In the genomic region with DNA sequence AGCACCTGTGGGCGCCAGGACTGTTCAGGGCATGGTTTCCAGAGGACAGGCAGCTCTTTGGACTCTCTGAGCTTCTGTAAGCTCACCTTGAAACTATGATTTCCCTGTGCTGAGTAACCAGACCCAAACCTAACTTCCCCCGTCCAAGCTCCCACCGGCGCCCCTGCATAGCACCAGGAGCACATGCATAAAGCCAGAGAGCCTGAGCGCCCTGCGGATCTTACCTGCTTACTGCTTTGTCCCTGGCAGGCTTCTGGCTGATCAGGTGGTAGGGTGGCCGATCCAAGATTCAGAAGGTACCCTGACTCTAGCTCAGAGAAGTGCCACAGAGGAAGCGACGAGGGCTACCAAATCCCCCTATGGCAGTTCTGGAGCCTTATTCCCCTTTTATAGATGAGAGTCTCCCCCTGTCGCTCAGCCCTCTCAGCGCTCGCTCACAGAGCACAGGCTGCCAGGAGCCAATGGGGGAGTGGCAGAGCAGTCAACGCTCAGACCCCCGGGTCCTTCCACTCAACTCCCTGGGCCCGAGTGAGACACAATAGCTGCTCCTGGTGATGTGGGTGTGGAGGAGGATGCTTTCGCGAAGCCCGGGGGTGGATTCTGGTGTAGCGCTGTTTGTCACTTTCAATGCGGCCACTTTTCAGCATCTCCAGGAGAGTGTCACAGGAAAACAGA, we compare ENCODE assay signal across 7 mouse cellular contexts. TPM values are rescaled to one million over a fixed set of nuclear protein-coding genes. Genes with fewer than 3 reads are reported as not detected.
DNase-seq lines count a peak whose midpoint lies in the region; ATAC-seq lines count a peak whose summit lies in the region.

Gene Pdyn (minus strand): TSS at position 361 of the 675 bp plus-strand sequence.

- H3K27ac ChIP-seq in forebrain, embryonic 15.5 days (replicated peaks), result no peak within 1 kb of the TSS
- H3K27ac ChIP-seq in limb, embryonic 10.5 days, result no peak within 1 kb of the TSS

- H3K9ac ChIP-seq in forebrain, embryonic 15.5 days (replicated peaks), result peak within 1 kb of the TSS; percentile 41

- ATAC-seq in forebrain, embryonic 15.5 days (replicated peaks), result peak; percentile 77
- no peak for ATAC-seq in megakaryocyte progenitor cell, adult 5-6 weeks (replicated peaks; ENCODE audit: poor library complexity)

- 3% methylated on average over 20 of the region's 20 CpGs for WGBS in forebrain, embryonic 15.5 days
- 14% methylated on average over 20 of the region's 20 CpGs for WGBS in limb, embryonic 10.5 days

- H3K4me1 ChIP-seq in forebrain, embryonic 15.5 days, result peaks cover 21% of the 10 kb centered on the region
- peaks cover 11% of the 10 kb centered on the region for H3K4me1 ChIP-seq in limb, embryonic 10.5 days

- DNase-seq in right cerebral cortex, postnatal 10 days (ENCODE audit: low spot score in 2 of 2), result peak; percentile 38 to 48
- DNase-seq in right cerebral cortex, postnatal 25 days, result no peak
- no peak for DNase-seq in limb, embryonic 10.5 days (ENCODE audit: low spot score)
- DNase-seq in T-cell, adult 2 months (ENCODE audit: low spot score), result no peak
- DNase-seq in cerebellum, adult 11-12 months, result no peak

- H3K36me3 ChIP-seq in forebrain, embryonic 15.5 days, result no peaks in the 10 kb centered on the region
- H3K36me3 ChIP-seq in limb, embryonic 10.5 days, result no peaks in the 10 kb centered on the region

- peak within 1 kb of the TSS; percentile 52 for H3K4me2 ChIP-seq in forebrain, embryonic 15.5 days (replicated peaks)

- no peaks in the 10 kb centered on the region for H3K9me3 ChIP-seq in forebrain, embryonic 15.5 days
- no peaks in the 10 kb centered on the region for H3K9me3 ChIP-seq in limb, embryonic 10.5 days (replicated peaks)

- peak within 1 kb of the TSS; percentile 37 for H3K4me3 ChIP-seq in forebrain, embryonic 15.5 days
- H3K4me3 ChIP-seq in limb, embryonic 10.5 days, result peak within 1 kb of the TSS; percentile 9; the same call in 1 of the 2 replicates

- H3K27me3 ChIP-seq in forebrain, embryonic 15.5 days, result 0 out of 2 replicates have a peak, but pooled peaks cover 5% of the 10 kb centered on the region
- peaks cover 60% of the 10 kb centered on the region for H3K27me3 ChIP-seq in limb, embryonic 10.5 days (ENCODE audit: low read depth, poor library complexity, severe bottlenecking)

RNA-seq across cellular contexts. Expression of gene Pdyn, which starts in this region (rescaled TPM):
- polyA plus RNA-seq in forebrain, embryonic 15.5 days (2015; fragmentation: Nextera tagmentation; extraction: Ambion mirVana), result 4.5 and 6.4 TPM in 2 replicates
- polyA plus RNA-seq in limb, embryonic 10.5 days (2016; fragmentation: Nextera tagmentation; extraction: Ambion mirVana), result not detected in 2 replicates
- total RNA-seq in megakaryocyte progenitor cell, adult 5-6 weeks (2015), result not detected in 2 replicates
- not detected in 2 replicates for total RNA-seq in megakaryocyte progenitor cell, adult 5-6 weeks (2017)

Comparison
In these comparisons a context has a peak if more than half of its experiments do, and no peak if none do; other contexts are left out.
1. DNase-seq: peak in right cerebral cortex, postnatal 10 days (2 of 2); none in right cerebral cortex, postnatal 25 days (single experiment), limb, embryonic 10.5 days (single experiment), T-cell, adult 2 months (single experiment) and cerebellum, adult 11-12 months (single experiment).